Mouse (Mus musculus) megakaryocyte, adult 5-6 weeks (primary cell): ENCODE results near the gene Snx14. TPM values are rescaled to one million over a fixed set of nuclear protein-coding genes. Genes with fewer than 3 reads are reported as not detected.

Source experiments
- ATAC-seq: 2 replicates; pipeline ENCODE4 v1.8.0; 2016; ENCODE audit warnings: mild to moderate bottlenecking, inconsistent platforms; ENCODE audit not compliant: poor library complexity, severe bottlenecking
- total RNA-seq, 2 experiments: library from RNA; stranded (forward) in 1 of 2; stranded (reverse) in 1 of 2; fragments of 153-499, 151-499 nt in 1 of 2; fragments of 221-1000, 200-1000 nt in 1 of 2; gene quantifications; 2 replicates each; pipeline versions ENCODE4 v1.2.3 to v1.2.4; 2015 to 2017

The Snx14 gene
- total RNA-seq, 2 experiments from 2014 or later = 21.6 to 30.2 TPM

DNA sequence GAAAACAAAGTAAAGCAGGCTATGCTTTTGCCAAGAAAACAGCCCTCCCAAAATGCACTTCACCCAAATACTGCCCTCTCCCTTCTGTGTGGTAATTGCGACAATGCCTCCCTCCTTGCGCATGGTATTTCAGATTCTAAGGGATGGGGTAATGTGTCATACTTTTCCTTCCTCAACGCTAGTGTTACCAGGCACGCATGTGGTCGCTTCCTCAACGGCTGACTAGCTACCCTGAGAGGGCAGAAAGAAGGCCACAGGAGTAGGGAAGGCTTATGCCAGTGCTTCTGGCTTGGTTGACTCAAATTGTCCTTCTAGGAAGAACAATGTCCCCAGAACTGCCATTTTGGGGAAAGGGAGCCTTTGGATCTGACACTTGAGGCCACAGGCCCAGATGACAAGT lies 90.1 kb downstream of the Snx14 start:
- ATAC-seq = peak; percentile 94

DNA sequence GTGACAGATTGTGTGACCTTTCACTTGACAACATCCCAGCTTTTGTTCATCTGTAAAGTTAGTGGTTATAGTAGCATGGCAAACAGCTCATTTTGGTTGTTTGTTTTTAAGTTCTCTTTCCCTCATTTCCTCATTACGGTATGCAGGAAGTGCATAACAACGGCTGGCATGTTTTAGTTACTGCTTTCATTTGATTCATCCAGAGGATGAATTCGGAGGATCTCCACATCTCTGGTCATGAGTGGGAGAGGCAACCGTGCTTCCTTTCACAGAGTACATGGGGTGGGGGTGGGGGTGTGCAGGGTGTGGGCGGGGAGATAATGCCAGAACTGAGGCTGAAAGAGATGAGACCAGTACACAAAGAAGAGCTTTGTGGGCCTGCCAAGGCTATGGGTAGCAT lies 91.9 kb downstream of the Snx14 start:
- peak; percentile 13; the same call in 1 of the 2 replicates for ATAC-seq

DNA sequence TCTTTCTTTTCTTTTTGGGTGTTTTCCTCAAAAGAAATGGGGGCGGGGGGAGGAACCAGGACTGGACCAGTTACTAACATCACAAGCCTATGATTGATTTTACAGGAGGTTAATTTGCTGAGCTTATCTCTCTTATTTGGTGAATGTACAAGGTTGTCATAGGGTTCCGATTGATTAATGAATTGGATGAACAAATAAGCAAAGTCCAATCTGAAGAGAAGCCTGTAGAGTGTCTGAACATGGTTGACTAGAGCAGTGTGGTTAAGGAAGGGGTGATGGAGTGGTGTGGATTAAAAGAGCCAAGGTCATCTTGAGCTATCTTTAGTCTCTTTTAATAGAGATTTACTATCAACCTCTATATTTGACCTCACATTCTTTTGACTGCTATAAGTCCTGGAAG lies 94.3 kb downstream of the Snx14 start:
- no peak for ATAC-seq

DNA sequence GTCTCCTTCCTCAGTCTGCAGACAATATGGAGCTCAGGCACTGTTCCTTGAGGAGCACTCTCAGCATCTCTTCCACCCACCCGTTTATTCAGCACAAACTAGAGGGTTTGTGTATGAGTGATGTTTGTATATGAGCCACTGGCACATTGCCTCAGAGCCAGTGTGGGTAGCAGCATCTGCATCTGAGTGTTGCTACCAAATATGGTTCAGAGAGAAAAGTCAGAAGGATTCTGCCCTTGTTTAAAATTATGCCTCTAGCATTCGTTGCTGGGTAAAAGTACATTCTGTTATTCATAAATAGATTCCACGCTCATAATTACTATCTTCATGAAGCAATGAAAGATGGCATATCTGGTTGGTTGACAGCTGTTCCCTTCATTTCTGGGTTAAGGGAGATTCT lies 96.1 kb downstream of the Snx14 start:
- ATAC-seq = no peak

DNA sequence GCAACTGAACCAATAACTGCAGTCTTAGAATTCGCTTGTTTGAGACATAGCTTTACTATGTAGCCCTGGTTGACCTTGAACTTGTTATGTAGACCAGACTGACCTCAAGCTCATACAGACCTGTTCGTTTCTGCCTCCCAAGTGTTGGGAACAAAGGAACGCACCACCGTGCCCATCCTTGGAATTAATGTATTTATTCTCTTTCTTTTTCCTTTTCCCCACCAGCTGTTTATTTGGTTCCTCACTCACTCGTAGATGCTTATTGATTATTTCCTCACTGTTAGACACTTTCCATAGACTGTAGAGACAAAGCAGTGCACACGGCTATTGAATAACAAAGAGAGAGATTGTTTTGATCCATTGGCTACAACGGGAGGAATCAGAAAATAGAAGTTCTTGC lies 96.5 kb downstream of the Snx14 start:
- no peak for ATAC-seq

DNA sequence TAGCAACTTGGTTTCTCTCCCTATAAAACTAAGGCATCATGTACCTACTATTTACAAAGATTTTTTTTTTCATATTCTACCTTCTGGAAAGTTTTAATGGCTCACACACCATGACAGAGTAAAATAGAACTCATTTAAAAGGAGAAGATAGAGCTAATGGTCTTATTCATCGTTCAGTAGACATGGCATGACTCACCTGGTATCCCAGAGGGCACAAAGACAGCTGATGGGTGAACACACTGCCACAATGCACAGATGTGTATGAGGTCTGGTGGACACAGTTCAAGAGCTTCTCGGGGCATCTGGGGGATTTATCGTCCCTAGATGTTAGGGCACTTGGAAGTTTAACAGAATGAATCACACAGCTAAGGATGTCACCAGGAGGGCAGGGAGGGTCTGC lies 97.9 kb downstream of the Snx14 start:
- no peak for ATAC-seq

DNA sequence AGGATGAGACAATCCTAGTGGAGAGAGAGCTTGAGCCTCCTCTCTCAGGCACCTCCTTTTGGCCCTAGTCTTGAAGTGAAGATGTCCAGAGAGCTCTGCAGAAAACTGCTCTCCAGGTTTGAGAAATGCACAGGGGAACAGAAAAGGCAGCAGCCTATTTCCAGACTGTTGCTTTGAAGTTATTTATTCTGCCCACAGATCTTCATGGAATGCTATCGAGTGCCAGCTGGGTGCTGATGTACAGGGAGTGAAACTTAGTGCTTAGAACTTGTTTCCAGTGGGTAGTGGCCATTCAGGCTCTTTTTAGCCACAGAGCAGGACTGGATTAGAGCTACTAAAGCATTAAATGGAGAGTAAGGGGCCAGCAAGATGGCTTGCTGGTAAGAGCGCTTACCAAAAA lies 102.9 kb downstream of the Snx14 start:
- ATAC-seq = no peak

DNA sequence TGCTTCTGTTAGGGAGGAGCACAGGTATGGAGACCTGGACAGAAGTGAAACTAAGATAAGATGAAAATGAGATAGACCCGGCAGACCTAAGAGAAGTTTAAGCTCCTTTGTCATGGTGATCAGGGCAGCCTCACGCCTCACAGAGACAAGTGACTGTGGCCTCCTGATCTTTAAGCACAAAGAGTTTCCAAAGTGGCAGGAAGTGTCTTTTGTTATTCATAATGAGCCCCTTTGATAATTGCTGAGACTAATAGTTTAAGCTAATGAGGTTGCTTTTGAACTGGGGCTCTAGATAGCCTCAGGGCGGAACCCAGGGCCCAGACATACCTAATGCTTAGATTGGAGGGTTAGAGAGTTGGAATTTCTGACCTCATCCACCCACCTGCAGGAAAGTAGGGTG lies 106.3 kb downstream of the Snx14 start:
- ATAC-seq = no peak

DNA sequence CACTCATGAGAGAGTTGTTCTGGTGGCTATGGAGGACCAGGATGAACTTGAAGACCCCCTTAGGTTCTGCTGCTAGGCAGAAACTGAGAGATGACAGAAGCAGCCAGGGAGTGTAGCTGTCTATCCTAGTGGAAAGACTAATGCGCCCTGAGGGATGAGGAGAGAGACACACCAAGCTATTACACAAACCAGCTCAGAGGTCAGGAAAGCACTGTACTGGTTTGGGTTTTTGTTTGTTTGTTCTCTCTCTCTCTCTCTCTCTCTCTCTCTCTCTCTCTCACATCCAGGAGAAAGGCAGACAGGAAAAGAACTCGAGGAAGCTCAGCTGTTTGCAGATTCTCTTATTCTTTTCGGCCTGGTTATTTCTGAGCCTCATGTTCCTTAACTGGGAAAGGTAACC lies 108.4 kb downstream of the Snx14 start:
- no peak for ATAC-seq

DNA sequence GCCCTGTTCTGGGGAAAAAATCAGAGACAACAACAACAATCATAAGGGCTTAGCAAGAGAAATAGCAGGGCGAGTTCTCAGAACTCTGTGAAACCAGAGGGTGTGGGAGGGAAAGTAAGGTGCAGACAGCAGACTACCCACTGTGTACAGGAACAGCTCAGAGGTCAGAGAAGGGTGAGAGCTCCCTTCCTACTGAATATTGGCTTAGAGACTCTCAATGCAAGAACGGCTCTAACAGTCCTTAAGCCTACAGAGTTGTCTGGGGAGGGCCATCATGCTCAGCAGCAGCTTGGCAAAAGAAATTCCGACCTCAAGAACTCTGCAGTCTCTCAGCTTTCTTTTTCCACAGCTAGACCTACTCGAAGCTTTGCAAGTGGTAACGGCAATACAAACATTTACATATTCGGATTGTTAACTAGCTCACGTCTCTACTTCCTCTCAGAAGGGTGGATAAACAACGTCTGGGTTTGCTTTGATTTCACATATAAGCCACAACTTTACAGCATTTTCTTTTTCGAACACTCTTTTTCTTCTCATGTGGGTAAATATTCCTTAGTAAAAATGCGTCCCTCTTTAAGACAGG lies 109.5 kb downstream of the Snx14 start:
- ATAC-seq = 0 out of 2 replicates have a peak, but pooled peaks have one; percentile 7

DNA sequence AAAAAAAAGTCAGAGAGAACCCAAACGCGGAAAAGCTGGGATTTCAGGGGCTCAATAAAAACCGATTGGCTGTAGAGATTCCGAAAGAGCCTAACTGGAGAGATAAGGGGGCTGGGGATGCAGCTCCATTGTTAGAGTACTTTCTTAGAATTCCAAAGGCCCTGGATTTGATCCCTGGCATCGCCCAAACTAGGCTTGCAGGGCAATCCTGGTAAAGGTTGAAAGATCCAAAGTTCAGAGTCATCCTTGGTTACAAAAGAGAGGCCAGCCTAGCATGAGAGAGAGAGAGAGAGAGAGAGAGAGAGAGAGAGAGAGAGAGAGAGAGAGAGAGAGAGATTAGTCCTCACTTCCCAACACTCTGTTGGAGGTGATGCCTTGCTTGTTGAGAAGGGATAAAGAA lies 110.1 kb downstream of the Snx14 start:
- no peak for ATAC-seq

DNA sequence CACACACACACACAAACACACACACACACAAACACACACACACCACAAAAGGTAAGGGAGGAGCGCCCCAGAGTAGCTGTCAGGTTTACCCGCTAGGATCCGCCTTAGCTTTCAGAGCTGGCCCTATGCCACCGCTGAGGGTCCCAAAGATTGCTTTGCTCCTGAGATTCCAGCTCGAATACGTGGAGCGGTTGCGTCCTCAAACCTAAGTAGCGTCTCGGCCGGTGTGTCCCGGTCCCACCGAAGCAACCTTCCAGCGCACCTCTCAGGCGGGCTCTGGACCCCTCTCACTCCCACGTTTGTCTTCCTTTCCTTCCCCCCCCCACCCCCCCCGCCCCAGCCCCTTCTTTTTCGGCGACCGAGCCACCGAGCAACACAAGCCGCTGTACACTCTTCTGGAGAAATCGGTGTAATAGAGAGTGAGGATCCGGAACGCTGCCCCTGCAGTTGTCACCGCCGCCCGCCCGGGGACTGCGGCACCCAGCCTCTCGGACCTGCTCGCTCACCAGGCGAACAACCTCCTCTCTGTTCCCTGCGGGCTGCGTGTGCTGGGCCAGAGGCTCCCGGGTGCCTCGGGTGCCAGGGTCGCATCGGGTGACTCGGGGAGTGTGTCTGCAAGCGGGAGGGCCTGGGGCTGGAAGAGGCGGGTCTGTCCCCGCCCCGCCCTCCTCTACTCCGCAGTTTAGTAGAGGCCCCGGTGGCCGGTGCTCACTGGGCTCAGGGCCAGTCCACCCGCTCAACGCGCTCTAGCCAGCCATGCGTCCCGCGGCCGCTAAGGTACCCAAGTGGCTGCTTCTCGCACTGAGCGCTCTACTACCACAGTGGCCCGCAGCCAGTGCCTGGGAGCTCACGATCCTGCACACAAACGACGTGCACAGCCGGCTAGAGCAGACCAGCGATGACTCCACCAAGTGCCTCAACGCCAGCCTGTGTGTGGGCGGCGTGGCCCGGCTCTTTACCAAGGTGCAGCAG lies 111.5 kb downstream of the Snx14 start, which contains the start of gene Nt5e:
Gene Nt5e (plus strand): TSS at position 268 of the 972 bp plus-strand sequence.
- ATAC-seq = peak; percentile 85

Other genes starting within 250 kb of the Snx14 start
- gene Nt5e, start 111.8 kb downstream of the Snx14 start, total RNA-seq (2015) = 3.8 and 7.4 TPM in 2 replicates
- 6.2 and 9.0 TPM in 2 replicates for gene Nt5e, start 111.8 kb downstream of the Snx14 start, total RNA-seq (2017)
- 0.64 TPM in 1 of 2 replicates, not detected in the other for gene Gm20537, start 17.7 kb upstream of the Snx14 start, total RNA-seq (2015)
- gene Gm20537, start 17.7 kb upstream of the Snx14 start, total RNA-seq (2017) = not detected in 2 replicates
- gene Syncrip, start 43.6 kb upstream of the Snx14 start, total RNA-seq (2015) = 113 and 121 TPM in 2 replicates
- gene Syncrip, start 43.6 kb upstream of the Snx14 start, total RNA-seq (2017) = 116 and 128 TPM in 2 replicates
- gene Zfp949, start 109.1 kb upstream of the Snx14 start, total RNA-seq (2015) = 4.3 and 4.6 TPM in 2 replicates
- 7.2 and 8.9 TPM in 2 replicates for gene Zfp949, start 109.1 kb upstream of the Snx14 start, total RNA-seq (2017)
- gene Trim43a, start 141.9 kb upstream of the Snx14 start, total RNA-seq (2015) = not detected in 2 replicates
- gene Trim43a, start 141.9 kb upstream of the Snx14 start, total RNA-seq (2017) = not detected in 2 replicates